ENCODE assay signal across 19 mouse cellular contexts in genomic region chr9:61555173-61555572, GRCm38 (mm10).
"Had no signal": no experiment of that assay in that cellular context is flagged by ENCODE, and none has a peak within 500 bp of the region (broad histone marks: within the 10 kb centered on the region; RNA-seq: fewer than 3 reads in every experiment).

No protein-coding gene starts in this region.

- H3K9ac ChIP-seq: limb, embryonic 12.5 days; limb, embryonic 15.5 days; liver, embryonic 14.5 days; liver, postnatal 0 days; lung, embryonic 14.5 days; midbrain, embryonic 15.5 days; neural tube, embryonic 13.5 days; stomach, embryonic 15.5 days had no signal

- H3K27ac ChIP-seq: kidney, postnatal 0 days; left cerebral cortex, adult 2 months; limb, embryonic 12.5 days; limb, embryonic 15.5 days; liver, embryonic 14.5 days; macrophage; midbrain, embryonic 15.5 days; neural tube, embryonic 13.5 days; stomach, embryonic 15.5 days had no signal

- ATAC-seq: intestine, postnatal 0 days; liver, postnatal 0 days; midbrain, embryonic 15.5 days had no signal

- H3K9me3 ChIP-seq: limb, embryonic 12.5 days; limb, embryonic 15.5 days; midbrain, embryonic 15.5 days; neural tube, embryonic 13.5 days; stomach, embryonic 15.5 days had no signal

- DNase-seq: kidney, adult 2 months; kidney, postnatal 25 days; liver, postnatal 0 days; lung, embryonic 14.5 days; retina, postnatal 1 day; thymus, postnatal 25 days had no signal

- H3K4me3 ChIP-seq: layer of hippocampus, adult 2 months; left cerebral cortex, adult 2 months; limb, embryonic 12.5 days; limb, embryonic 15.5 days; midbrain, embryonic 15.5 days; myocyte; neural tube, embryonic 13.5 days; stomach, embryonic 15.5 days had no signal

- H3K4me1 ChIP-seq: stomach, embryonic 15.5 days had no signal

- H3K4me2 ChIP-seq: limb, embryonic 12.5 days; limb, embryonic 15.5 days; liver, embryonic 11.5 days; lung, embryonic 14.5 days; midbrain, embryonic 15.5 days; neural tube, embryonic 13.5 days; stomach, embryonic 15.5 days had no signal

- H3K36me3 ChIP-seq: limb, embryonic 12.5 days; limb, embryonic 15.5 days; midbrain, embryonic 15.5 days; neural tube, embryonic 13.5 days; stomach, embryonic 15.5 days had no signal

- H3K27me3 ChIP-seq: limb, embryonic 12.5 days; limb, embryonic 15.5 days; stomach, embryonic 15.5 days had no signal
